Mouse (Mus musculus): ENCODE measurements around the gene Rpl10a. TPM values are rescaled to one million over a fixed set of nuclear protein-coding genes. Genes with fewer than 3 reads are reported as not detected.
A peak's percentile ranks its signal among the peaks of the same experiment; 100 is the strongest.

The Rpl10a gene
- polyA plus RNA-seq, 1 experiment from 2014 or later: 852 TPM

DNA sequence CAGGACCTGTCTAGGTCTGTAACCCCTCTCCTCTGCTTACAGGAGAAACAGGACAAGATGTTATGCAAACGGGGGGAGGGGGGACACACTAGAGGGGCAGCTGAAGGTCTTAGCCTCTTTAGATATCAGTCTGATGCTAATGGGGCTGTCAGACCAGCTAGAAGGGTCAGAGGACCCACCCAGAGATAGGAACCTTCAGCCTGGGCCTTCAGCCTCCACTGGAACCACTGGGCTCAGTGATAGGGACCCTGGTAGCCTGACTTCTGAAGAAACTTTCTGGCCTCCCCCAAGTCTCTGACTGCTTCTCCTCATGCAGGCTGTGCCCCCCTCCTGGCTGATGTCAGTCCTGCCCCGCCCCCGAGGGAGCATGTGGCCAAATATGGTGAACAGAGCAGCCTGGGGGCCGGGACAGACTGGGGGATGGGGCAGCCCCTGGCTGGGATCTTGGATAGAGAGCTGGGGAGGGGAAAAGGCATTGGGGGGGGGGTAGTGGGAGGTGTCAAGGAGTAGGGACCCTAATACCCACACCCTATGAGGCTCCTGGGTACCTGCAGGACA, 15.9 kb downstream of the Rpl10a start:
- Histone ChIP-seq H3K36me3 (ENCODE audit: control insufficient read depth, insufficient read depth, low read length) (peaks cover 21% of the 10 kb centered on the region), H3K4me3 (ENCODE audit: low read depth, low read length) (no peak overlapping the region), H3K27ac (replicated peaks; ENCODE audit: low read depth, low read length) (peak overlapping the region; percentile 91), H3K9me3 (ENCODE audit: control insufficient read depth, low read length) (no peaks in the 10 kb centered on the region), H3K27me3 (replicated peaks; ENCODE audit: control insufficient read depth, insufficient read depth, low read length) (no peaks in the 10 kb centered on the region), H3K4me2 (ENCODE audit: low read depth, low read length) (peak overlapping the region; percentile 60; the same call in 1 of the 2 replicates), H3K9ac (ENCODE audit: low read depth, low read length) (peak overlapping the region; percentile 12; the same call in 1 of the 2 replicates), H3K4me1 (ENCODE audit: control insufficient read depth, insufficient read depth, low read length) (peaks cover 71% of the 10 kb centered on the region)
- peak; percentile 67 for DNase-seq (ENCODE audit: low spot score)
- no peak for ATAC-seq (ENCODE audit: low read depth)
- 19% methylated on average over 3 of the region's 4 CpGs for WGBS

GRCm38 (mm10) chr17:28344670-28345069, 16.4 kb downstream of the Rpl10a start:
- Histone ChIP-seq H3K4me3 (ENCODE audit: low read depth, low read length) (no peak overlapping the region), H3K27me3 (replicated peaks; ENCODE audit: control insufficient read depth, insufficient read depth, low read length) (no peaks in the 10 kb centered on the region), H3K9me3 (ENCODE audit: control insufficient read depth, low read length) (no peaks in the 10 kb centered on the region), H3K9ac (ENCODE audit: low read depth, low read length) (0 out of 2 replicates have a peak overlapping the region, but pooled peaks have one; percentile 51), H3K4me1 (ENCODE audit: control insufficient read depth, insufficient read depth, low read length) (peaks cover 74% of the 10 kb centered on the region), H3K36me3 (ENCODE audit: control insufficient read depth, insufficient read depth, low read length) (peaks cover 16% of the 10 kb centered on the region), H3K27ac (replicated peaks; ENCODE audit: low read depth, low read length) (peak overlapping the region; percentile 91), H3K4me2 (ENCODE audit: low read depth, low read length) (peak overlapping the region; percentile 60)
- 45% methylated on average over 3 of the region's 3 CpGs for WGBS
- no peak for DNase-seq (ENCODE audit: low spot score)
- no peak for ATAC-seq (ENCODE audit: low read depth)

DNA sequence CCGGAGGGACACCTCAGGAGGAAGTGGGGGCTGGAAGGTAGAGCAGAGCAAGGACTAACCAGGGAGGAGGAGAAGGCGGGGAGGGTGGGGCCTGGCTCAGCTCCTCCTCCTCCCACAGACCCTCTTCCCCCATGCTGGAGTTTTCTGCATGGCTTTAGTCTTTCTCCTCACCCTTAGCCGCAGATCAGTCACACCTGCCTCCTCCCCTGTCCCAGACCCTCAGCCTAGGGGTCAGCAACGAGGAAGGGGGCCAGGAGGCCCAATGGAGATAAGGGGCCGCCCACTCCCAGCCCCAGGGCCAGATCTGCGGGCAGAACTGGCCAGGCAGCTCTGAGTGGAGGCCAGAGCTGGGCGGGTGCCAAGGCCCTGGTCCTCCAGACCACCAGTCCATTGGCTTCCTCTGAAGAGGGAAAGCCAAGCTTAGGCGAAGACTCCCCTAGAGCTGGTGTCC, 17.0 kb downstream of the Rpl10a start:
- WGBS: 4% methylated on average over 7 of the region's 8 CpGs
- no peak for DNase-seq (ENCODE audit: low spot score)
- Histone ChIP-seq H3K36me3 (ENCODE audit: control insufficient read depth, insufficient read depth, low read length) (peaks cover 9% of the 10 kb centered on the region), H3K9ac (ENCODE audit: low read depth, low read length) (peak overlapping the region; percentile 51), H3K27me3 (replicated peaks; ENCODE audit: control insufficient read depth, insufficient read depth, low read length) (no peaks in the 10 kb centered on the region), H3K4me1 (ENCODE audit: control insufficient read depth, insufficient read depth, low read length) (peaks cover 72% of the 10 kb centered on the region), H3K4me2 (ENCODE audit: low read depth, low read length) (peak overlapping the region; percentile 60), H3K27ac (replicated peaks; ENCODE audit: low read depth, low read length) (peak overlapping the region; percentile 91), H3K9me3 (ENCODE audit: control insufficient read depth, low read length) (no peaks in the 10 kb centered on the region), H3K4me3 (ENCODE audit: low read depth, low read length) (peak overlapping the region; percentile 26)
- ATAC-seq (ENCODE audit: low read depth): no peak

DNA sequence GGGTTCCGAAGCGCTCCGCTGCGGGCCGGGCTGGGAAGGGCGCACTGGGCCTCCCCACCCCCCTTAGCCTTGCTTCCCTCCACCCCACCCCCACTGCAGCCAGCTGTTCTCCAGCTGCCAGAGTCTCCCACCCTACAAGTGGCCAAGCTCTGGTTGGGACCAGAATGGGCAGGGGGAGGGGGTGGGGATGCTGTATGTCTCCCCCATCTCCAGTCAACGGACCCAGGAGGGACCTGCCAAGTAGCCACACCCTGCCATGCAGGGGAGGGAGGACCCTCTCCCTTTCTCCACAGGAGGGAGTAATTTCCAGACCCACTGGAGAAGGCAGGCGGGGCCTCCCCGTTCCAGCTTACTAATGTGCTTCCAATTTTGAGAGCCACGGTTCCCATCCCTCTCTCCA, 17.6 kb downstream of the Rpl10a start:
- H3K4me3 ChIP-seq (ENCODE audit: low read depth, low read length): peak overlapping the region; percentile 26
- H3K36me3 ChIP-seq (ENCODE audit: control insufficient read depth, insufficient read depth, low read length): peaks cover 4% of the 10 kb centered on the region; the same call in 1 of the 2 replicates
- peak overlapping the region; percentile 91 for H3K27ac ChIP-seq (replicated peaks; ENCODE audit: low read depth, low read length)
- peak overlapping the region; percentile 60 for H3K4me2 ChIP-seq (ENCODE audit: low read depth, low read length)
- H3K27me3 ChIP-seq (replicated peaks; ENCODE audit: control insufficient read depth, insufficient read depth, low read length): no peaks in the 10 kb centered on the region
- DNase-seq (ENCODE audit: low spot score) (peak; percentile 89), ATAC-seq (ENCODE audit: low read depth) (peak; percentile 1; the same call in 1 of the 2 replicates)
- 0% methylated on average over 9 of the region's 10 CpGs for WGBS
- peaks cover 66% of the 10 kb centered on the region for H3K4me1 ChIP-seq (ENCODE audit: control insufficient read depth, insufficient read depth, low read length)
- peak overlapping the region; percentile 51 for H3K9ac ChIP-seq (ENCODE audit: low read depth, low read length)
- H3K9me3 ChIP-seq (ENCODE audit: control insufficient read depth, low read length): no peaks in the 10 kb centered on the region

DNA sequence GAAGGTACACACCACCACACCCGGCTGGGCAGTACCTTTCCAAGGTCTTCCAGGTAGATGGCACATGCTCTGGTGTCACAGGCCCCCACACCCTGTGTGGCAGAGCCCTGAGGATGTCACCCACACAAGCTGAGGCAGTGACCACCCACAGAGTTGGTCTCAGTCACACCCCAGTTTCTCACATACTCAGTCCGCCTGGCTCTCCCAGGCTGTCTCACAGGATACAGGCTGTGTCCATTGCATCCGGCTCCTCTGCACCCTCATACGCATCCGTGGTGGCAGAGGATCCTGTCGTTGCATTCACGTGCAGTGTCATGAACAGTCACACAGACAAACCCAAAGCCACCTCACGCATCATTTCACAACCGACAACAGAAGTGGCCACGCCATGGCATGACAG, 19.1 kb downstream of the Rpl10a start:
- Histone ChIP-seq H3K4me3 (ENCODE audit: low read depth, low read length) (no peak overlapping the region), H3K27ac (replicated peaks; ENCODE audit: low read depth, low read length) (0 out of 2 replicates have a peak overlapping the region, but pooled peaks have one; percentile 10), H3K4me1 (ENCODE audit: control insufficient read depth, insufficient read depth, low read length) (peaks cover 64% of the 10 kb centered on the region), H3K36me3 (ENCODE audit: control insufficient read depth, insufficient read depth, low read length) (no peaks in the 10 kb centered on the region), H3K27me3 (replicated peaks; ENCODE audit: control insufficient read depth, insufficient read depth, low read length) (no peaks in the 10 kb centered on the region), H3K9me3 (ENCODE audit: control insufficient read depth, low read length) (no peaks in the 10 kb centered on the region), H3K9ac (ENCODE audit: low read depth, low read length) (no peak overlapping the region; the same call in 1 of the 2 replicates), H3K4me2 (ENCODE audit: low read depth, low read length) (peak overlapping the region; percentile 90)
- DNase-seq (ENCODE audit: low spot score) (no peak), ATAC-seq (ENCODE audit: low read depth) (no peak)
- WGBS: 86% methylated on average over 10 of the region's 10 CpGs

GRCm38 (mm10) chr17:28348211-28348610, 19.9 kb downstream of the Rpl10a start:
- Histone ChIP-seq H3K4me3 (ENCODE audit: low read depth, low read length) (peak overlapping the region; percentile 87), H3K4me1 (ENCODE audit: control insufficient read depth, insufficient read depth, low read length) (peaks cover 65% of the 10 kb centered on the region)

GRCm38 (mm10) chr17:28349264-28349880, 21.1 kb downstream of the Rpl10a start:
- DNase-seq (ENCODE audit: low spot score): no peak
- no peaks in the 10 kb centered on the region for H3K36me3 ChIP-seq (ENCODE audit: control insufficient read depth, insufficient read depth, low read length)
- peaks cover 57% of the 10 kb centered on the region for H3K4me1 ChIP-seq (ENCODE audit: control insufficient read depth, insufficient read depth, low read length)
- H3K9ac ChIP-seq (ENCODE audit: low read depth, low read length): peak overlapping the region; percentile 97
- ATAC-seq (ENCODE audit: low read depth): no peak
- H3K27ac ChIP-seq (replicated peaks; ENCODE audit: low read depth, low read length): peak overlapping the region; percentile 99
- peak overlapping the region; percentile 87 for H3K4me3 ChIP-seq (ENCODE audit: low read depth, low read length)
- no peaks in the 10 kb centered on the region for H3K27me3 ChIP-seq (replicated peaks; ENCODE audit: control insufficient read depth, insufficient read depth, low read length)
- peak overlapping the region; percentile 90 for H3K4me2 ChIP-seq (ENCODE audit: low read depth, low read length)
- no peaks in the 10 kb centered on the region for H3K9me3 ChIP-seq (ENCODE audit: control insufficient read depth, low read length)
- WGBS: 11% methylated on average over 9 of the region's 13 CpGs

More at GRCm38 (mm10) chr17:28348211-28348610, 19.9 kb downstream of the Rpl10a start:
- Histone ChIP-seq H3K9me3 (ENCODE audit: control insufficient read depth, low read length) (no peaks in the 10 kb centered on the region), H3K27ac (replicated peaks; ENCODE audit: low read depth, low read length) (peak overlapping the region; percentile 48), H3K36me3 (ENCODE audit: control insufficient read depth, insufficient read depth, low read length) (no peaks in the 10 kb centered on the region), H3K9ac (ENCODE audit: low read depth, low read length) (peak overlapping the region; percentile 97), H3K27me3 (replicated peaks; ENCODE audit: control insufficient read depth, insufficient read depth, low read length) (no peaks in the 10 kb centered on the region), H3K4me2 (ENCODE audit: low read depth, low read length) (peak overlapping the region; percentile 90)
- DNase-seq (ENCODE audit: low spot score) (no peak), ATAC-seq (ENCODE audit: low read depth) (no peak)
- 25% methylated on average over 6 of the region's 6 CpGs for WGBS

GRCm38 (mm10) chr17:28349901-28350465, 21.7 kb downstream of the Rpl10a start:
- no peak; the same call in none of the 2 replicates for ATAC-seq (ENCODE audit: low read depth)
- H3K4me1 ChIP-seq (ENCODE audit: control insufficient read depth, insufficient read depth, low read length): peaks cover 51% of the 10 kb centered on the region
- peak overlapping the region; percentile 87 for H3K4me3 ChIP-seq (ENCODE audit: low read depth, low read length)
- H3K27ac ChIP-seq (replicated peaks; ENCODE audit: low read depth, low read length): peak overlapping the region; percentile 99
- 0% methylated on average over 14 of the region's 54 CpGs for WGBS
- no peaks in the 10 kb centered on the region for H3K9me3 ChIP-seq (ENCODE audit: control insufficient read depth, low read length)
- peak overlapping the region; percentile 90 for H3K4me2 ChIP-seq (ENCODE audit: low read depth, low read length)
- no peaks in the 10 kb centered on the region for H3K27me3 ChIP-seq (replicated peaks; ENCODE audit: control insufficient read depth, insufficient read depth, low read length)
- no peak for DNase-seq (ENCODE audit: low spot score)
- H3K9ac ChIP-seq (ENCODE audit: low read depth, low read length): peak overlapping the region; percentile 97
- no peaks in the 10 kb centered on the region for H3K36me3 ChIP-seq (ENCODE audit: control insufficient read depth, insufficient read depth, low read length)
